Mouse (Mus musculus): ENCODE measurements at regions not wholly inside any gene's neighbourhood (a gene's known extent, or its start where the extent isn't known, plus 50 kb on each side); places are given as distances from the start of the nearest gene placed in this dataset.

DNA sequence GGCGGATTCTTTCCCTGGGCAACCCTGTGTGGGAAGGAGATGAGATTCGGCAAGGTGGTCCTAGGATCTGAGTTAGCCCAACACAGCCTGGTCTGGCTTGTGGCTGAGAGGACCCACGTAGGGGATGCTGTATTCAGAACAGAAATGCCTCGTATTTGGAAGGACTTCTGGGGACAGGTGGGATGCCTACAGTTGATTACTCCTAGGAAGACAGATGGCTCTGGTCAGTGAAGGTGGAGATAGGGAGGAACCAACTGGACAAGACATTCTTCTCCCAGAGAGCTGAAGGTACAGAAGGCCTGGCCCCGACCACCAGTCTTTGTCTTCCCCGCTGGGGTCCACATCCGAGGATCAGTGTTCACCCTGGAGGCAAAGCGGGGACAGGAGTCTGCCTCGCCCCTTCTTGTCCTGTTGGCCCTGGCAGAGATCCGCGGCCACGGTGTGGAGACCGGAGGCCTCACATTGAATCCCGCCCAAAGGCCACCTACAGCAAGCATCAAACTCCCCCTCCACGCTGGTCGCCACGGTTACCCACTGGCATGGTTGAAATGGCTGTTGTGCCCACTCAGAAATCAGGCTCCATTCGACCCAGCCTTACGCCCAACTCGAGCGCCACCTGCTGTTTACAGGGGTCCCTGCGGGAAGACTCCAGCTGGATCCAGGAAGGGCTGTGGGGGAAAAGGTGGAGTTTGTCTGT, 182.4 kb downstream of the Cdc5l start:
- H3K36me3 ChIP-seq (ENCODE audit: control insufficient read depth, insufficient read depth, low read length), result no peaks in the 10 kb centered on the region
- H3K27ac ChIP-seq (ENCODE audit: low read depth, low read length), result no peak overlapping the region
- WGBS, result 27% methylated on average over 22 of the region's 22 CpGs
- no peaks in the 10 kb centered on the region for H3K27me3 ChIP-seq (ENCODE audit: control insufficient read depth, insufficient read depth, low read length)
- no peaks in the 10 kb centered on the region for H3K9me3 ChIP-seq (ENCODE audit: control insufficient read depth, low read length)
- no peak overlapping the region for H3K4me2 ChIP-seq (ENCODE audit: low read depth, low read length)
- H3K4me1 ChIP-seq (ENCODE audit: control insufficient read depth, insufficient read depth, low read length), result peaks cover 2% of the 10 kb centered on the region; the same call in 1 of the 2 replicates
- no peak overlapping the region for H3K4me3 ChIP-seq (ENCODE audit: low read depth, low read length)
- peak; percentile 59 for ATAC-seq (ENCODE audit: low read depth)
- H3K9ac ChIP-seq (replicated peaks; ENCODE audit: low read depth, low read length), result no peak overlapping the region

DNA sequence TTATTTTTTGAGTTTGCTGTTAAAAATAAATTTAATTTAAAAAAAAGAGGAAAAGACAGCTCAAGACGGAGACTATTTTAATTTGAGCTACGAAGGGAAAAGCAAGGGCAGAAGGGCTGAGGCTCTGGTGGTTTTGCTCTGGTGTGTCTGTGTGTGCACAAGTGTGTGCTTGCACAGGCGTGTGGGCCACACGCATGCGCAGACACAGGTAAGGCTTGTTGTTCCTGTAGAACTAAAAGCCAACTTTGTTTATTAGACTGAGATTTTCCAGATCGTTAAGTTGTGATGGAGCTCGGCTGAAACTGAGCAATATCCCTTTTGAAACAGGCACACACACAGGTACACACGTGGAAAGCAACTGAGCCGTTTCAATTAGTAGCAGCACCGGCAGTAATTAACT, 183.1 kb downstream of the Cdc5l start:
- Histone ChIP-seq H3K9me3 (ENCODE audit: control insufficient read depth, low read length) (no peaks in the 10 kb centered on the region), H3K4me2 (ENCODE audit: low read depth, low read length) (no peak overlapping the region), H3K4me3 (ENCODE audit: low read depth, low read length) (no peak overlapping the region), H3K9ac (replicated peaks; ENCODE audit: low read depth, low read length) (no peak overlapping the region), H3K36me3 (ENCODE audit: control insufficient read depth, insufficient read depth, low read length) (no peaks in the 10 kb centered on the region), H3K27me3 (ENCODE audit: control insufficient read depth, insufficient read depth, low read length) (no peaks in the 10 kb centered on the region), H3K4me1 (ENCODE audit: control insufficient read depth, insufficient read depth, low read length) (peaks cover 2% of the 10 kb centered on the region; the same call in 1 of the 2 replicates), H3K27ac (ENCODE audit: low read depth, low read length) (no peak overlapping the region)
- WGBS, result 69% methylated on average over 10 of the region's 10 CpGs
- ATAC-seq (ENCODE audit: low read depth), result peak; percentile 16; the same call in 1 of the 2 replicates

DNA sequence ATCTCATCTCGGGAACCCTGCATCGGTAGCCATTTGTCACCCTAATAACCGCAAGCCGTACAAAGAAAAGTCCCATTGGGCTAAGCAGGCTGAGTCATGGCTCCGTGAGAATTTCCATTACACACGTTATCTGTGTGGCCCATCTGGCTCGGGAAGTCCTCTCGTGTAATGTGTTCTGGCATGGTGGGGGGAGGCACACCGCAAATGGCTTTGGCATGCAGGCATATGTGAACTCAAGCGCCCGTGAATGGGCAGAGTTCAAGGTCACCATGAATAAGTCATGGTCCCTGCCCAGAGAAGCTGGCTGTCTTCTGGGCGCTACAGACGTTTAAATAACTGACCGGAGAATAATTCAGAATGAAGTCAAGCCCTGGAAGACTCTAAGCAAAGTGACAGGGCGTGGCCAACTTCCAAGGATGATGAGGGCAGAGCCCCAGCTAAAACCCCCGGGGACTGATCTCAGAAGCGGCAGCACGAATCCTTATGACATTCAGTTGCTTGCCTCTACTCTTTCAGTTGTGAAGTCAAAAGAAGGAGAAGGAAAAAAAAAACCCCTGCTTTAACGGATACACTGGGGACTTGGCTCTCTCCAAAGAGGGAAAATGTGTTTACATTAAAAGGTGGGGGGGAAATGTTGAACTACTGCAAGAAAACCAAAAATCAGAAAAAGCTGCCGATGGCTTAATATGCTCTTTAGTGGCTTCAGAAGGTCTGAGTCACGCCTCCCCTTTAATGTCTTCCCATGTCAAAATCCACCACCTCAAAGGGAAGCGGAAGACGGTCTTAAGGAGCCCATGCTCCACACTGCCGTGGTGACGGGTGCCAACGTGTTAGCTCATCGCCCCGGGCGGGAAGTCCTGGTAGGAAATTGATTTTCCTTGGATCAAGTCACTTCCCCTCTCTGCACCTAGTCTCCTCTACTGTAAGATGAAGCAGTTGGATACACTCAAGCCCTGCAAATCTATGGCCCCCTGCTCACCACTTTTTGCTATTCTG, 186.1 kb downstream of the Cdc5l start:
- no peak for ATAC-seq (ENCODE audit: low read depth)
- Histone ChIP-seq H3K27ac (ENCODE audit: low read depth, low read length) (no peak overlapping the region), H3K4me2 (ENCODE audit: low read depth, low read length) (no peak overlapping the region)

DNA sequence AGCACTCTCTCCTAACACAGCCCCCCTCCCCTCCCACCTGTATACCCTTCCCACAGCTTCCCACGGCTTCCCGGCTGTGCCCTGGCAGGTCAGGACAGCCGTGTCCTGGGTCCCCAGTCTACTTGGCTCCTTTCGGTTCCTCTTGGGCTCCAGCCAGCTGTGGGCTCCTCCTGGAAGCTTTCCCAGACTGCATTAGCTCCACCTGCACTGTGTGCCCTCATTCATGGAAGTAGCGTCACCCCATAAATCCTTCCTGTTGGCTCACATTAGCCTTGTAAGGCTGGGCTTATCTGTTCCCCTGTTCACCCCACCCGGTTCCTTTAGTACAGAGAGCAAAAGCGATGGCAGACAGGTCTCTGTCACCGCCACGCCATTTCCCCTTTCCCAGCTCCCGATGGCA, 188.7 kb downstream of the Cdc5l start:
- Histone ChIP-seq H3K4me1 (ENCODE audit: control insufficient read depth, insufficient read depth, low read length) (peaks cover 2% of the 10 kb centered on the region; the same call in 1 of the 2 replicates), H3K36me3 (ENCODE audit: control insufficient read depth, insufficient read depth, low read length) (no peaks in the 10 kb centered on the region), H3K9me3 (ENCODE audit: control insufficient read depth, low read length) (no peaks in the 10 kb centered on the region), H3K9ac (replicated peaks; ENCODE audit: low read depth, low read length) (no peak overlapping the region), H3K27me3 (ENCODE audit: control insufficient read depth, insufficient read depth, low read length) (no peaks in the 10 kb centered on the region), H3K27ac (ENCODE audit: low read depth, low read length) (no peak overlapping the region), H3K4me2 (ENCODE audit: low read depth, low read length) (no peak overlapping the region), H3K4me3 (ENCODE audit: low read depth, low read length) (no peak overlapping the region)
- peak; percentile 66; the same call in 1 of the 2 replicates for ATAC-seq (ENCODE audit: low read depth)
- 62% methylated on average over 10 of the region's 10 CpGs for WGBS

More for the DNA sequence above, 186.1 kb downstream of the Cdc5l start:
- Histone ChIP-seq H3K9ac (replicated peaks; ENCODE audit: low read depth, low read length) (no peak overlapping the region), H3K27me3 (ENCODE audit: control insufficient read depth, insufficient read depth, low read length) (no peaks in the 10 kb centered on the region), H3K9me3 (ENCODE audit: control insufficient read depth, low read length) (no peaks in the 10 kb centered on the region), H3K4me1 (ENCODE audit: control insufficient read depth, insufficient read depth, low read length) (peaks cover 2% of the 10 kb centered on the region; the same call in 1 of the 2 replicates), H3K4me3 (ENCODE audit: low read depth, low read length) (no peak overlapping the region), H3K36me3 (ENCODE audit: control insufficient read depth, insufficient read depth, low read length) (no peaks in the 10 kb centered on the region)
- 69% methylated on average over 29 of the region's 29 CpGs for WGBS

DNA sequence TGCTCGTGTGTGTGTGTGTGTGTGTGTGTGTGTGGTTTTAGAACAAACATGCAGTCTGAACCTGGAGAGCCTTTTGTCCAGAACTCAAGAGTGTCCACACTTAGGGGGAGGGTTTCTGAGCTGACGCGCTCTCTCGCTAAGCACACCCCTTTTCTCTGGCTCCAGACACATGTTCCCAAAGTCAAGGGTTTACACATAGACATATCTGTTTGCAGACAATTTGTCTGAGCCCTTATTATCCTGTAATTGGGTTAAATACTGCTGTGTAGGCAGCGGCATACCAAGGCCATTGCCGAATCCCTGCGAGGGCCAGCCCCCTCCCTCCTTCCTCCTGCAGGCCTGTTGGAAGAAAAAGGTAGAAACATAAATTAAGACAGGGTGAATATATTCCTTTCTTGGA, 190.4 kb downstream of the Cdc5l start:
- Histone ChIP-seq H3K9ac (replicated peaks; ENCODE audit: low read depth, low read length) (no peak overlapping the region), H3K27ac (ENCODE audit: low read depth, low read length) (no peak overlapping the region), H3K9me3 (ENCODE audit: control insufficient read depth, low read length) (no peaks in the 10 kb centered on the region), H3K4me2 (ENCODE audit: low read depth, low read length) (no peak overlapping the region), H3K27me3 (ENCODE audit: control insufficient read depth, insufficient read depth, low read length) (no peaks in the 10 kb centered on the region), H3K4me1 (ENCODE audit: control insufficient read depth, insufficient read depth, low read length) (peaks cover 2% of the 10 kb centered on the region; the same call in 1 of the 2 replicates), H3K4me3 (ENCODE audit: low read depth, low read length) (no peak overlapping the region), H3K36me3 (ENCODE audit: control insufficient read depth, insufficient read depth, low read length) (no peaks in the 10 kb centered on the region)
- 70% methylated on average over 7 of the region's 7 CpGs for WGBS
- ATAC-seq (ENCODE audit: low read depth), result no peak

DNA sequence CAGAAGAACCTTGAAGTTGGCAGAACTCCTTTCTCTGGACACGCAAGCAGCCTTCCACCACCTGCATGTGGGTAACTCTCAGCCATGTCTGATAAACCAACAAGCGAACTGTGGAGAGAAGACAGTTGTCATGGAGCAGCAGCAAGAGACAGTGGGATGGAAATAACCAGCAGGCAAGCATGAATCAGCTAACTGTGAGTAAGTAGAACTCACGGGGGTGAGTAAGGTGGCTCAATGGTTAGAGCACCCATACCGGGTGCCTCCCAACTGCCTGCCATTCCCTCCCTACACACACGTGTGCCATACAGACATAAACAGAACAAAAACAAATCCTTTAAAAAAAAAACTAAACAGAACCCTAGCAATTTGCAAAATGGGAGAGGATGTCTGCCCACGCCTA, 191.5 kb downstream of the Cdc5l start:
- Histone ChIP-seq H3K4me3 (ENCODE audit: low read depth, low read length) (no peak overlapping the region), H3K36me3 (ENCODE audit: control insufficient read depth, insufficient read depth, low read length) (no peaks in the 10 kb centered on the region), H3K27me3 (ENCODE audit: control insufficient read depth, insufficient read depth, low read length) (no peaks in the 10 kb centered on the region), H3K4me1 (ENCODE audit: control insufficient read depth, insufficient read depth, low read length) (no peaks in the 10 kb centered on the region), H3K4me2 (ENCODE audit: low read depth, low read length) (no peak overlapping the region), H3K9ac (replicated peaks; ENCODE audit: low read depth, low read length) (no peak overlapping the region), H3K27ac (ENCODE audit: low read depth, low read length) (no peak overlapping the region), H3K9me3 (ENCODE audit: control insufficient read depth, low read length) (no peaks in the 10 kb centered on the region)
- ATAC-seq (ENCODE audit: low read depth), result no peak
- WGBS, result 98% methylated on average over 6 of the region's 6 CpGs

DNA sequence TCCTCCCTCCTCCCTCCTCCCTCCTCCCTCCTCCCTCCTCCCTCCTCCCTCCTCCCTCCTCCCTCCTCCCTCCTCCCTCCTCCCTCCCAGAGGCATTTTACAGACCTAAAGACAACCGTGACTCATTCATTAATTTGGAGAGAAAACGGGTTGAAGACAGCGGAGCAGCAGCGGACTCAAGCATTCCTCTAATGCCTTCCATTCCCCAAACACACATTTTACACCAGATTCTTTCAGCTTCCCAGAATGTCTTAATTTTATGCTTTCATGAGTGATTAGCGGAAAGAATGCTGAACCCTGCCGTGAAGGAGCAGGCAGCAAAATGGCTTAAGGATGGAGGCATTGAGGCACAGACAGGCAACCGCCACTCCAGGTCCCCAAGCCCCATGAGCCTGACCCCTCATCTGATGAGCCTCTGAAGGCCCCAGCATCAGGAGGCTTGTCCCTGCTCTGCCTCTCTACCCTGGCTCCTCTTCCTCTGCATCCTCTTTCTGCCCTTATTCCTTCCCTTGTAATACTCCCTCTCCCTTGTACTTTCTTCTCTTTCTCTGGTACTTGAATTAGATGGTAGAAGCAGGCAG, 192.5 kb downstream of the Cdc5l start:
- no peak overlapping the region for H3K4me2 ChIP-seq (ENCODE audit: low read depth, low read length)
- H3K9me3 ChIP-seq (ENCODE audit: control insufficient read depth, low read length), result no peaks in the 10 kb centered on the region
- no peaks in the 10 kb centered on the region for H3K4me1 ChIP-seq (ENCODE audit: control insufficient read depth, insufficient read depth, low read length)
- WGBS, result 15% methylated on average over 7 of the region's 7 CpGs
- no peak overlapping the region for H3K27ac ChIP-seq (ENCODE audit: low read depth, low read length)
- H3K36me3 ChIP-seq (ENCODE audit: control insufficient read depth, insufficient read depth, low read length), result no peaks in the 10 kb centered on the region
- no peak overlapping the region for H3K9ac ChIP-seq (replicated peaks; ENCODE audit: low read depth, low read length)
- H3K4me3 ChIP-seq (ENCODE audit: low read depth, low read length), result no peak overlapping the region
- no peak for ATAC-seq (ENCODE audit: low read depth)
- no peaks in the 10 kb centered on the region for H3K27me3 ChIP-seq (ENCODE audit: control insufficient read depth, insufficient read depth, low read length)

DNA sequence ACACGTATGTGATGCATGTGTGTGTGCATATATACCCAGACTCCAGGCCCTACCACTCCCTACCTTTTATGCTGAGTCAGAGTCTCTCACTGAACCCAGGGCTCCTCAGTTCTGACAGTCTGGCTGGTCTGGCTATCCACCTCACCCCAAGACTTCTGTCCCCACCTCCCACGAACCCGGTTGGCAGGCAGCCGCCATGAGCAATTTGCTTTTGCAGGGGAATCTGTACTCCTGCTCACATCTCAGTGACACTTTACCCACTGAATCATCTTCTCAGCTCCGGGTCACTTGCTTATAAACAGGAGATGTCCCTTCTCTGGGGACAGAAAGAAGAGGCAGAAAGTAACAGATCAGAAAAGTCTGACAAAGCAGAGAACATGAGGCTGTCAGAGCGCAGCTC, 193.0 kb downstream of the Cdc5l start:
- Histone ChIP-seq H3K36me3 (ENCODE audit: control insufficient read depth, insufficient read depth, low read length) (no peaks in the 10 kb centered on the region), H3K27ac (ENCODE audit: low read depth, low read length) (no peak overlapping the region), H3K9me3 (ENCODE audit: control insufficient read depth, low read length) (no peaks in the 10 kb centered on the region), H3K9ac (replicated peaks; ENCODE audit: low read depth, low read length) (no peak overlapping the region), H3K4me3 (ENCODE audit: low read depth, low read length) (no peak overlapping the region), H3K4me1 (ENCODE audit: control insufficient read depth, insufficient read depth, low read length) (no peaks in the 10 kb centered on the region), H3K4me2 (ENCODE audit: low read depth, low read length) (no peak overlapping the region), H3K27me3 (ENCODE audit: control insufficient read depth, insufficient read depth, low read length) (no peaks in the 10 kb centered on the region)
- 73% methylated on average over 6 of the region's 6 CpGs for WGBS
- no peak for ATAC-seq (ENCODE audit: low read depth)
